Mouse (Mus musculus) heart, postnatal 36 days (tissue): ENCODE results near the gene A330070K13Rik. TPM values are rescaled to one million over a fixed set of nuclear protein-coding genes. Genes with fewer than 3 reads are reported as not detected.
A peak's percentile ranks its signal among the peaks of the same experiment; 100 is the strongest.

Experiments
- DNase-seq, 2 experiments: peaks; one replicate each; pipeline ENCODE4 v3.0.0; 2021 to 2022
- intact Hi-C: fragments of 180-260 bp; cut with DNase I; formaldehyde crosslinking; loops from one replicate; pipeline ENCODE4 v1.15.1; 2025
- total RNA-seq, 2 experiments: library from RNA; stranded (reverse); gene quantifications; 2 replicates each; pipeline ENCODE4 v1.2.3; 2021

Gene A330070K13Rik
- total RNA-seq, result not detected

DNA sequence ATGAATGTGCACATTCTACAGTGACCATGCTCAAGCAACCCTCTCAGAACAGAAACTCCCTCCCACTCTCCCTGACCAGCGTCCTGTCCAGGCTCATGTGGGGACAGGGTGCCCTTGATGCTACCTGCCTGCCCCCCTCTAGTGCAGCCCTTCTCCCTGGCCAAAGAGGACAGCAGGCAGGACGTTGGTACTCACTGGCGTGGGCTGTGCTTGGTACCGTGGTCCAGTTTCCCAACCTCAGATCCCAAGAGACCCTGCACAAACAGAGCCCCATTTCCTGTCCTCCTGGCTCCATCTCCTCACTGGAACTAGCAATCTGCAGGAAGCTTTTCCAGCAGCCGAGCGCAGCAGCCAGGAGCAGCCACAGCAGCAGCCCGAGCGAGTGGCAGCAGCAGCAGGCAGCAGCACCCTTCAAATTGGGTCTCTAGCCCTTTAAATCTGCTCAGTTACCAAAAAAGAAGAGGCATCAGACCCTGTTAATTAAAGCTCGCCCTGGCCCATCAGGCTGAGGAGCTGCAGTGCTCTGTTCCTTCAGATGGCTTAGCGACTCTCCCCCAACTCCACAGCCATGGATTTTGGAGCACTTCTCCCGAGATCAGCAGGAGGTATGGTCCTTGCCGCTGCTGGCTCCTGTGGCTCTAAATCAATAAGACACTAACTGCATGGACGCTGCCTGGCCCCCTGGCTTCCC, at the start of gene A330070K13Rik:
A330070K13Rik (minus strand) TSS at position 410 of the 691 bp plus-strand sequence.
- no peak for DNase-seq
- intact Hi-C loops, result no loop called here

DNA sequence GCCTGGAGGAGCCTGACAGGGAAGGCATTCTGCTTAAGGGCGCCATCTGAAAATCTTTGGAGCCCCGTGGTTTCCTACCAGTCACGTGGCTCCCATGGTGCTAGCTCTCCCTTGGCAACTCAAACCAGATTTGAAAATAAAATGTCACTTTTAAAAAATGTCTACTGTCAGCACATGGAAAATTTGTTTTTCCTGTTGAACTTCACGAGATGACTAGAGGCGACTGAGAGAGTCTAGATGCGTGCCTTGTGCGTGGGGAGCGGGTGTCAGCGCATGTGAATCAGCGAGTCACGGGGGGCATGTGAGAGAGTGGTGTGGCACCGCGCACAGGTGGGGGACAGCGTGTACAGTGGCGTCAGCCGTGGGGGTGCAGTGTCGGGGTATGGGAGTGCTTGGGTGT, 27.1 kb upstream of the A330070K13Rik start:
- intact Hi-C loops, result no loop called here
- DNase-seq, result no peak

DNA sequence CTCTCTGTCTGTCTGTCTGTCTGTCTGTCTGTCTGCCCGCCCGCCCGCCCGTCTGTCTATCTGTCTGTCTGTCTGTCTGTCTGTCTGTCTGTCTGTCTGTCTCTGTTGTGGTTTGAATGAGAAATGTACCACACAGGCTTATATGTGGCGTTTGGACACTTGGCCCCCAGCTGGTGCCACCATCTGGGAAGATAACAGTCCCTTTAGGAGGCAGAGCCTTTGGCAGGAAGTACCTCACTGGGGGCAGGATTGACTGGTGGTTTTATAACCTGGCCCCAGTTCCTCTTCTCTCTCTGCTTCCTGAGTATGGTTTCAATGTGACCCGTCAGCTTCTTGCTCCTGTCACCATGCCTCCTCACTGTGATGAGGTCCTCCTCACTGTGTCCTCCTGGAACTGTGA, 25.3 kb upstream of the A330070K13Rik start:
- no peak for DNase-seq
- intact Hi-C loops, result no loop called here

DNA sequence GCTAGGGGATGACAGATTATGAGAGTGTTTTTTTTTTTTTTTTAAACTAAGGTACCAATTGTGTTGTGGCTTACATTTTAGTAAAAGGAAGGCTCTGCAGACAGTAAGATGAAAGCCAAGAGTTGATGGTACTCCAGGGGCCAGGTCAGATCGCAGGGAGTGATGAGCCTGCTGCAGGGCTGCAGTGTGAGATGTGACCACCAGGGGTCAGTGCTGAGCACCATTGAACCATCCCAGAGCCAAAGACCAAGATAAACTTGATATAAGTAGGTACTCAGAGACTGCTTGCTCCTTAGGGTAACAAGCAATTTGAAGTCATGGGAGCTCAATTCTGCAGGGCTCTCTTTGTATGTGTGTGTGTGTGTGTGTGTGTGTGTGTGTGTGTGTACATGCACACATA, 20.8 kb upstream of the A330070K13Rik start:
- peak; percentile 28 to 46 for DNase-seq
- intact Hi-C loops, result loop anchor here (1.0 kb wide), 1 partner anchor 448 kb away; no protein-coding TSS in a partner anchor

DNA sequence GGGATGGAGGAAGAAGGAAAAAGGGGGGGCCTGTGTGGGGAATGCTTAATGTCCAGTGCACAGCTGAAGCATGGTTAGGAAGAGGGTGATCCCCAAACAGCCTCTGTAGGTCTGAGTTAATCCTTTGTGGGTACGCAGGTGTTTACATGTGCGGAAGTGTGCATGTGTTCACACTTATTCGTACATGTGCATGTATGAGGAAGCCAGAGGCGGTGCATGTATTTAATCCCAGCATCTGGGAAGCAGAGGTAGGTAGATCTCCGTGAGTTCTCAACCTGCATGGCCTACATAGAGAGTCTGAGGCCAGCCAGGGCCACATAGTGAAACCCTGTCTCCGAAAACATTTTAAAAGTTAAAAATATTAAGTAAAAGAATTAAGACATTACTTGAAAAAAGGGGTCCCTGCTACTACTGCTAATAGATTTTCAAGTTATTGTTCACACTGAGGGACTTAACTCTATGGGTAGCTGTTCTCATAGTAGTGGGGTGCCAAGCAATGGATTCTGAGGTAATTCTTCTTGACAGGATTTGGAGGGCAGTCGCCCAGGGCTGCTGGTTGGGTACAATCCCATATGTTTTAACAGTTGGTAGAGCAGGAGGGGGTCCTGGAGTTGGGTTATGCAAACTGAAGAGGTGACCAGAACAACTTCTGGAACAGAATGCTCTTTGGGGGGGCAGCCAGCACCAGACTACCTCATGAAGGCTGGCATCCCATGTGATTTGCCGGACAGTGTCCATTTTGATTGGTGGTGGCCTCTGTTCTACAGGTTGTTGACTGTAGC, 15.9 kb upstream of the A330070K13Rik start:
- intact Hi-C loops, result no loop called here

DNA sequence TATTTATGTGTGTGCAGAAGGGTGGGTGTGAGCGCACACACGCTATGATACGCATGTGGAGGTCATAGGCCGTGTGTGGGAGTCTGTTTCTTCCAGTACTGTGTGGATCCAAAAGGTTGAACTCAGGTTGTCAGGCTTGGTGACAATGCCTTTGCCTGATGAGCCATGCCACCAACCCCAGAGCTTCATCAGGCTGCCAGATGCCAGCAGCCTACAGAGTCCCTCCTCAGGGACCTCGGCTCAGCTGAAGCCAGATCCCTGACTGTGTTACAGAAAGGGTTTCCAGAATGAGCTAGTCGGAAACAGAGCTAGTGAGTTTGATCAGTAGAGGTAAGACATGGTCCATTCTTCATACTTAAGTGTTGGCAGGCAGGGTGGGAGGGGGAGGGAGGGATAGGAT, 10.7 kb upstream of the A330070K13Rik start:
- intact Hi-C loops, result no loop called here
- no peak for DNase-seq

More for the DNA sequence above, 15.9 kb upstream of the A330070K13Rik start:
- DNase-seq, result no peak

DNA sequence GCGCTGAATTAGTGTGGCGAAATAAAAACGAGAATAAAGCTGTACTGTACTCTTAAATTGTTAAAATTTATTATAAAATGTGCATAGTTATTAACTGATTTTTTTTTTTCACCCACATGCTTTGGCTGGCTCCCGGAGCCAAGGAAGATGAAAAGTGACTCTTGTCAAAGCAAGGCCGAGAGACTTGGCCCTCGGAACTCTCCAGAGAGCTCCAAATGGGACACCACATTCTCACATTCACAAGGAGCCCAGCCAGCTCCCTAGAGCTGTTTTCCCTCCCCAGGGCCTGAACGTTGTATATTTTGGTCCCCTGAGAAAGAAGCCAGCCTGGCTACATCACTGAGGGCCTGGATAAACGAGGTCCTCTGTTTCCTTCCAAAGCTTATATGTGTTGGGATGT, 10.0 kb upstream of the A330070K13Rik start:
- intact Hi-C loops, result no loop called here
- DNase-seq, result no peak

DNA sequence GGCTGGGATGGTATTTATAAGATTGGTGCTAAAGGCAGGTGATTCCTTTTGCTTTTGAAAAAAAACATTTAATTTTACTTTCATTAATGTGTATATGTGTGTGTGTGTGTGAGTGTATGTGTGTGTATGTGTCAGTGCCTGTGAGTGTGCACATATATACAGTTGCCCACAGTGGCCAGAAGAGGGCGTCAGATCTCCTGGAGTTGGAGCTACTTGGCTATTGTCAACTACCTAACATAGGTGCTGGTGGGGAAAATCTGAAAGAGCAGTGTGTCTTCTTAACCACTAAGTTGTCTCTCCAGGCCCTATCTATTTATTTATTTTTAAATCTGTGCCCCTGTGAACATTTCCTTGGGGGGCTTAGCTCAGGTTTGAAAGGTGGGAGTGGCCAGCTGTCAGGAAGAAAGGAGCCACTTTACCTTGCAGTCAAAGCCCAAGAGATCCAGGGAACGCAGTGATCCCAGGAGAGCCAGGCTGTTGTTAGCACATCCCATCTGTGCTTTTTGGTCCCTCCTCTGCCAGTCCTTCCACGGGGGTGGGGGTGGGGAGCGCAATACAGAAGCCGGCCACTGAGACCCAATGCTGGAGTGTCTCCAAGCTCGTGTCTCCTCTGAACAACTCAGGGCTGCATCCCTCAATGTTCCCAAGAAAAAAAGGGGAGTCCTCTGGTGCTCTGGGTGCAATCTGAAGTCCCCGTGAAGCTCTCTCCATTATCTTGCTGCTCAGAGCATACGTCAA, 9.4 kb upstream of the A330070K13Rik start:
- intact Hi-C loops, result no loop called here

DNA sequence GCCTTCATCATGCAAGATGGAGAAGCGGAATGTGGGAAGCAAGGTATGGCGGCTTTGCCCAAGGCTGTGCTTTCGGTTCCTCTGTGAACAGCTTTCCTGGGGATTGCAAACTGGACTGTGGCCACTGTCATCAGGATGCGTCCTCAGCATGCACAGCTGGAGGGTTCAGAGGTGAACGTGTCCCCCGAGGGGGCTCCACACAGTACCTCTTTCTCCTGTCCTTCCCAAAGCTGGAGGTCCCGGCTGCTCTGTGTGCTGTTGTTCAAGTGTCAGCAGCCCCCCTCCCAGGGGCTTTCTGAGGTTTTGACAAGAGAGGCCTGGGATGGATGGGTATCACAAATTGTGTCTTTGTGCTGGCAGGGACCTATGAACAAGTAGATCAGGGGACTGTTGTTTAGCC, 2.0 kb upstream of the A330070K13Rik start:
- DNase-seq, result no peak
- intact Hi-C loops, result no loop called here

More for the DNA sequence above, 9.4 kb upstream of the A330070K13Rik start:
- no peak for DNase-seq

DNA sequence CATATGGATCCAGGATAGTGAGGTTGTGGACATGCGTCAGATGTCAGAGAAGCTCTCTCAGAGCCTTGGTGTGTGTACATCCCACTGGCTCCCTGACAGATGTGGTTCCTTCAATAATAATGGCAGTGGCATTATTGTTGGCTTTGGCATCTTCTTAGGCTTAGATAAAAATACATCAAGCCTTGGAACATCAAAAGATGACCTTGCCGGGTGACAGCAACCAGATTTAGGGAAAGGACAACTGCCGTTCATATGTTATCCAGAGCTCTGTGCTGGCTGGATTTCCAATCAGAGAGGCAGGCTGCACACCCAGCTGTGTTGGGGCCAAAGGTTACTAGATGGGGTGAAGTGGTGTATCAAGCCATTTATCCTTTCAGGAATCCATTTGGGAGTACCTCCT, 9.0 kb downstream of the A330070K13Rik start:
- intact Hi-C loops, result no loop called here
- no peak for DNase-seq

DNA sequence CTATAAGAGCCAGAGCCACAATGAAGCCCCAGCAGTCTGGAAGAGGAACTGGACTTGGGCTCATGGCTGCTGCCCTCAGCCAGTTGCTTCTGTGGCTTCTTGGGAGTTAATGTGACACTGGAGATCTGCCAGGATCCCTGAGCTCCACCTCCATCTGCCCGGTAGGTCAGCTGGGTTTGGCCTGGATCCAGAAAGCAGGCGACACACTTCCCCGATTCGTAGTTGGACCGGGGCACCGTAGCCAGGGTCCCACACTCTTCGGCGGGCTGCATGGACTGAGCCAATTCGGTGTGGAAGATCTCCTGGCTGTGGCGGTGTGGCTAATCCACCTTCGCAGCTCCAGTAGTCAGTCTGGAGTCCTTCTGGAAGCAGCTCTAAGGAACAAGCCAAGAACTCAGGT, 15.2 kb downstream of the A330070K13Rik start, which contains the start of gene Caln1:
Caln1 (plus strand) TSS at position 219 of the 400 bp plus-strand sequence.
- intact Hi-C loops, result no loop called here
- DNase-seq, result no peak

DNA sequence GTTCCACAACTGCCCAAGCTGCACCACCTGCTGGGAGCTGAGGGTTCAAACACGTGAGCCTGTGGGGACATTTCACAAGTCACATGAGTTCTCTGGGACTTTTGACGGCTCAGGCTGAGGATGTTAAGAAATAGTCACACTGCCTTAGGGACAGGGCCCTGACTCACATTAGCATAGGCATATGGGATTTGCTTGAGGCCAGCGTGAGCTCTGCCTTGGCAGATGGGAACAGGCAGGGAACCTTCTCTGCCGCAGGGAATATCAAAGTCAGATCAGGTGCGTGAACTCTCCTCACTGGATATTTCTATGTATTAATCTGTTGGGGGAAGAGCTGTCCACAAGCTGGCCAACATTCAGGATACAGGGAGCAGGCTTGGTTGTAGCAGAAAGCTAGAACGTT, 16.2 kb downstream of the A330070K13Rik start:
- intact Hi-C loops, result no loop called here
- DNase-seq, result no peak

DNA sequence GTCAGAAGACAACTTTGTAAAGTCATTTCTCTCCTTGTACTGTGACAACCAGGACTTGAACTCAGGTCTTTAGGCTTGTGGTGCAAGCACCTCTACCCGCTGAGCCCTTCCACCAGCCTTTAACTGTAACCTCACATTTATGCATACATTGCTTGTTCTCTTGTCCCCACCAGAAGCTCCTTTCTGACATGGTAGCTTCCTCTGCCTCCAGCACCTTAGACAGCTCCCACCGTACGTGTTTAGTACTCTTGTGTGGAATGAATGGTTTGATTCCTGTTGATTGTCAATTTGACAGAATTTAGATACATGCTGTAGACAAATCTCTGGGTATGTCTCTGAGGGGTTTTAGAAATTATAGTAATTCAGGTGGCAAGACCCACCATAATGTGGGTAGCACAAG, 20.7 kb downstream of the A330070K13Rik start:
- intact Hi-C loops, result no loop called here
- DNase-seq, result no peak

DNA sequence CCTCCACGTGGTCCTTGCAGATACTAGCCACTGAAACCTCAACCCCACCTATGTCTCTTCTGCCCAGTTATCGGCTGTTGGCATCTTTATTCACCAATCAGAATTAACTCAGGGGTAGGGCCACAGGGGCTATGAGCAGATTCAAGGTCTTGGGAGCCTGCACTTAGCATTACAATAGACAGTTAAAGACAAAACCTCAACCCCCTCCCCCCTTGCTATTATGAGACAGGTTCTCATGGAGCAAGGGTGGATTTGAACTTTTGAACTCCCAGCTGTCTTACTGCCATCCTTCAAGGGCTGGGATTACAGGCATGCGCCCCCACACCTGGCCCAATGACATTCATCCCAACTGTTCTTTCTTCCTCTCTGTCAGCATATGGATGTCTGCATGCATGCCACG, 21.3 kb downstream of the A330070K13Rik start:
- no peak for DNase-seq
- intact Hi-C loops, result no loop called here

DNA sequence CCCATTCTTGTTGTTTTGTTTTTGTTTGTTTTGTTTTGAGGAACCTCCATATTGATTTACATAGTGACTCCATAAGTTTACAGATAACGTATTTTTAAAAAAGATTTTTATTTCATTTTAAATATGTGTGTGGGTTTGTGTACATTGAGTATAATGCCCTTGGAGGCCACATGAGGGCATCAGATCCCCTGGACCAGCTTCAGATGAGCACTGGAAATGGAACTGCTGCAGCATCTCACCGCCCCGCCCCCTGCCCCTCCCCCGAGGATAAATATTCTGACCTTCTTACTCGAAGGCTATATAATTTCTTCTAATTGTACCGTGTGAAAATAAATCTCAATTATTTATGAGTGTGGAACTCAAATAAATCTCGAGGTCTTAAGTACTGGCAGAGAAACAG, 29.2 kb downstream of the A330070K13Rik start:
- DNase-seq, result no peak
- intact Hi-C loops, result no loop called here

DNA sequence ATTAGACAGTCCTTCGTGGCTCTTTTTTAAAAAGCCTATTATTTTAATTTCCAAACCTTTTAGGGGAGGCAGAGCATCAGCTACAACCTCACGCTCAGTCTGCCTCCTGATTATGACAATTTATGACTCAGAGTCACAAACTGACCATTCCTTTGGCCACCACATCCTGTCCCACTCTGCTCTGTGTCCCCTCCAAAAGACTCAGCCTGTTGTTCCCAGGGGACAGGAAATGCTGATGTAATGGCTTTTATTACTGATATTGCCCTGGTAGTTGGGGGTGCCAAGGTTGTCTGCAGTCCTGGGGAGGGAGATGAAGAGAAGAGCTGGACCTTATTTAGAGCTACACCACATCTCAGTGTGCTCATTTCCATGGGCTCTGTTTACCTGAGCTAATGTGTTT, 38.6 kb downstream of the A330070K13Rik start:
- intact Hi-C loops, result no loop called here
- no peak for DNase-seq

DNA sequence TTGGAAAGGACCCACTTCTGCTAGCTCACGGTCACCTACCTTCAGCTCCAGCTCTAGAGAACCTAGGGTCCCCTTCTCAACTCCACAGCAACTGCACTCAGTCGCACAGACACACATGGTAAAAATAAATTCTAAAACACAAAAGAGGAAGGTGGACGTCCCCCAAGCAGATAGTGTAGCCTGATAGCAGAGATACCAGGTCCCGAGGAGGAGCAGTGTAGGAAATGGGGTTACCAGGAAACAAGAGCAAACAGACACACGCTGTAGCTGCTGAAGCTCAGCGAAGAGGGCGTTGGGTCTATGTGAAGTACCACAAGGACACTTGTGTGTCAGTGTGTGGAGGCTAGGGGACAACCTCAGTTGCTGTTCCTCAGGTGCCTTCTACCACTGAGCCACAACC, 39.4 kb downstream of the A330070K13Rik start:
- intact Hi-C loops, result no loop called here
- DNase-seq, result no peak

DNA sequence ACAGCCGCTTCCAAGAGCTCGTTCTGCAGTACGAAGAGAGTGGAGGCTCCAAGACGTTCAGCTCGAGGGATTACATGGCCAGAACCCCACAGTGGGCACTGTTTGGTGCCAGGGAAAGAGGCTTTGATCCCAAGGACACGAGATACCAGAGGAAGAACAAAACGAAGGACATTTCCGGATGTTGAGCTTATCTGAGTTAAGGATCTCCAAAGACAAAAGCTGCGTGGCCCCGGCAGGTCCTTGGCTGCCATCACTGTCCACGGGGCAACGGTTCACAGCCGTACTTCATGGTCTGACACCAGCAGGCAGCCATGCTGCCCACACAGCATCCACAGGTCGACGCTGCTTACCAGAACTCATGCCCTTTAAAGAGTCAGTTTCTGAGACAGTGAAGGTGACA, 43.8 kb downstream of the A330070K13Rik start:
- intact Hi-C loops, result no loop called here
- DNase-seq, result no peak

DNA sequence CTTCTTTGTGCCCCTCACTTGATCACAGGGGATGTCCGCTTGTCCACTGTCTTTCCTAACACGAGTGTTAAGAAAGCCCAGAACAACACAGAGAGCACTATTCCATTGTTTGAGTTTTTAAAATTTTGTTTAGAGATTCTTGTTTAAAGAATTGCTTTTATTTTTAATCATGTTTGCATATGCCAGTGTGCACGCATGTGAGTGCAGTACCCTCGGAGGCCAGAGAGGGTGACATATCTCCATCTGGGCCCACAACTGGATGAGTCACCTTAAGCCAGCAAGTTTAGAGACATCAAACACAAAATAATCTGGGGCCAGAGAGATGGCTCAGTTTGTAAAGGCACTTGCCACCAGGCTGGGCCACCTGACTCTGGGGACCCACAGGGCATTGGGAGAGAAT, 49.0 kb downstream of the A330070K13Rik start:
- no peak for DNase-seq
- intact Hi-C loops, result no loop called here

DNA sequence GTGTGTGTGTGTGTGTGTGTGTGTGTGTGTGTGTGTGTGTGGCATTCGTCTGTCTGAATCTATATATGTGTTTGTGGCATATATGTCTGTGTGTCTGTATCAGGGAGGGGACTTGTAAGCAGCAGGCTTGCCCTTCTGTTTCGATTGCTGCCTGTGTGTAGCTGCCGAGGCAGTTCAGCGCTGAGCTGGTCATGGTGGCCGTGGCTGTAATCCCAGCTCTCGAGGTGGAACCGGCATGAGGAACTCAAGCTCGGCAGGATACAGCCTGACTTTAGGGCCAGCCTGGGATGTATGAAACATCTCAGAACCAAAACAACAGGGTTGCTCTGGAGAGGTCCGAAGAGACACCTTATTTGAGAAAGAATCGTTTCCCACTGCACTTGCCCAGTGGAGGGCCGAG, 50.5 kb downstream of the A330070K13Rik start:
- intact Hi-C loops, result no loop called here
- no peak for DNase-seq

DNA sequence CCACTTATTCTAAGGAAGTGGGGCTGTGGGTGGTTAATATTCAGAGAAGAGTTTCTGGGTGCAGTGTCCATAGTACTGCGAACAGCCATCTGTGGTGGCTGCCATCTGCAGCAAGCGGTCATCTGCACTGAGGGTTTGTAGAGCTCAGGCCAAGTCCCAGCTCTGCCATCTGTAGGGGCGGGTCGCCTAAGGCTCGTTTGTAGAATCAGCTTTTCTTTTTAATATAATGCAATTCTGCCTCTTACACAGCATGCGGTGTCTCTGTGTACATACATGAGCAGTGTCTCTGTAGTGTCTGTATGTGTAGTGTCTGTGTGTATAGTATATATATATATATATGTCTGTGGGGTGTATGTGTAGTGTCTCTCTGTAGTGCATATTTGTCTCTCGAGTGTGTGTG, 50.9 kb downstream of the A330070K13Rik start:
- intact Hi-C loops, result no loop called here
- DNase-seq, result no peak
